Mouse (Mus musculus): ENCODE measurements at regions not wholly inside any gene's neighbourhood (a gene's known extent, or its start where the extent isn't known, plus 50 kb on each side); places are given as distances from the start of the nearest gene placed in this dataset.

DNA sequence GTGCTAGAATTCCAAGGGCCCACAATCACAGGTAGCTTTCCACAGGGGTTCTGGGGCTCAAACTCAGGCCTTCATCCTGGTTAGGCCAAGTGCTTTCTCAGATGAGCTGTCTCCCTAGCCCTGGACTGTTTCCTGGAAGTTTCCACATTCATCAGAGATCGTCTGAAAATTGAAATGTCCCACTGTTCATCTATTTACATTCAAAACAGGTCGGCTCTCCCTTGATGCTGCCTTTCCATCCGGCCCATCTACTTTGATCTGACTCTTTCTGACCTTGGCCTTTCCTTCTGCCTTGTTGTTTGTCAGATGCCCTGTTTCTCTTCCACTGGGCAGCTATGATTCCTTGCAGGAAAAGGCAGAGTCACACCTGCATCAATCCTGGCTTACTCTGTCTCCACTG, 150.2 kb upstream of the Nr2f2 start:
- no peak for ATAC-seq (replicated peaks; ENCODE audit: low FRiP score, low TSS enrichment, poor library complexity, severe bottlenecking)

DNA sequence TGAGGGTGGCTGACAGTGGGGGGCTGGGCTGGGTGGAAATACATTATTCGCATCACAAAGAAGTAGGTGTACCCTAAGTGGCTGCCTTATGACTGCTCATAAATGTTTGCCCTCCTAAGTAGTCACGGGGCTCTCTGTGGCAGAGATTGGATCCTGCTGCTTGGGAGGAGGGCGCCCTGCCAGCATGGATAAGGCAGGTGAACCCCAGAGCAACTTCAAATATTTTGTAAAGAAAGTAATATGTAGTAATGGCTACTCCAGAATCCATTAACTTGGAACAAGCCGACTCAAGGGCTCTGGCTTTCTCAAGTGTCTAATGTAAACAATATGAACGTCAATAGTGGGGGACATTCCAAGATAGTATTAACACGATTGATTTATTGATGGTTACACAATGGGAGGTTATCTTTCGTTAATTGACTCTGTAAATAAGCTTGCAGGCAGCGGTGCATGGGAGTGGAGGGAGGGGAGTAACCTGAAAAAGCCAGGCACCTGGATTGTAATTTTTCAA, 148.9 kb upstream of the Nr2f2 start:
- ATAC-seq (replicated peaks; ENCODE audit: low FRiP score, low TSS enrichment, poor library complexity, severe bottlenecking), result no peak

- no peak for ATAC-seq (replicated peaks; ENCODE audit: low FRiP score, low TSS enrichment, poor library complexity, severe bottlenecking)
Measured at GRCm38 (mm10) chr7:70514666-70515065, 148.1 kb upstream of the Nr2f2 start.

DNA sequence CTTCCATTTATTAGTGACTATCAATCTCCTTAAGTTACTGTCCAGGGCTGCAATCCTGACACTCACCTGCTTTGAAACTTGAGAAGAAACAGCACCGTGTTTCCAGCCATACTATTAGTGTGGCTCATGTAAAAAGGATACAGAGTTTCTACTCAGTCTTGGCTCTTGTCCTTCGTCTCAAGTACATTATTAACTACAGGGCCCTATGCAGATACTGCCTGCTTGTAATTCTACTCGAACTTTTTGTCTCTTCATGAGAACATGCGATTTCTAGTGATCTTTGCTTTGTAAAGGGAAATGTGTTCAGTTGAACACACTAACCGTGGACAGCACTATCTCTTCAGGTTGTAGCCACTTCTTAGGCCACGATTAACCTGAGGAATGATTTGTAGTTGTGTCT, 145.8 kb upstream of the Nr2f2 start:
- ATAC-seq (replicated peaks; ENCODE audit: low FRiP score, low TSS enrichment, poor library complexity, severe bottlenecking), result no peak

GRCm38 (mm10) chr7:70505671-70506181, 139.2 kb upstream of the Nr2f2 start:
- ATAC-seq (replicated peaks; ENCODE audit: low FRiP score, low TSS enrichment, poor library complexity, severe bottlenecking), result no peak

- ATAC-seq (replicated peaks; ENCODE audit: low FRiP score, low TSS enrichment, poor library complexity, severe bottlenecking), result no peak
Measured at GRCm38 (mm10) chr7:70501821-70502220, 135.3 kb upstream of the Nr2f2 start.

DNA sequence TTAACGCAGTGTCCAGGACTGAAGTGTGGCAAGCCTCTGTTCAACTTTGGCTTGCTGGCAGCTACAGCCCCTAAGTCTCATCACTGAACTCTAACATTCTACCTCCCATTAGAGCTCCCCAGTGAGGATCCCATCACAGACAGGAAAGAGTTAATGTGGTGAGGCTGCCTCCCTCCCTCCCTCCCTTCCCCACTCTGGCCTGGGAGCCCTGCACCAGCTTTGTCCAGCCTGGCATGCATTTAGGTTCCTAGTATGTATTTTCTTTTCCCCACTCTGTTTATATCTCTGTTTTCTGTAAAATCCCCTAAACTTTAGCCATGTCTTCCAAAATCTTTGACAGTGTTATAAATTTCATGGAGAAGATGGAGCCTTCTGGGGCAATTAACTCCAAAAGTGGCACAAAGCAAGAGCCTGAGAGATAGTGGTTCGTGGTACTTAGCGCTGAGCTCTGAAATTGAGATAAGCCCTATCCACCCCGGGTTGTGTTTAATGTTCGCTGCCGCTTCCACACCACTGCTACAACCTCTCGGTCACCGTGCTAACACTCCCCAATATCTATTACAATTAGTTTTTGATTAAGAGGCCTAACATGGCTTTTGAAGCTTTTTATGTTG, 130.1 kb upstream of the Nr2f2 start:
- ATAC-seq (replicated peaks; ENCODE audit: low FRiP score, low TSS enrichment, poor library complexity, severe bottlenecking), result no peak

- no peak for ATAC-seq (replicated peaks; ENCODE audit: low FRiP score, low TSS enrichment, poor library complexity, severe bottlenecking)
Measured at GRCm38 (mm10) chr7:70484201-70484600, 117.7 kb upstream of the Nr2f2 start.

DNA sequence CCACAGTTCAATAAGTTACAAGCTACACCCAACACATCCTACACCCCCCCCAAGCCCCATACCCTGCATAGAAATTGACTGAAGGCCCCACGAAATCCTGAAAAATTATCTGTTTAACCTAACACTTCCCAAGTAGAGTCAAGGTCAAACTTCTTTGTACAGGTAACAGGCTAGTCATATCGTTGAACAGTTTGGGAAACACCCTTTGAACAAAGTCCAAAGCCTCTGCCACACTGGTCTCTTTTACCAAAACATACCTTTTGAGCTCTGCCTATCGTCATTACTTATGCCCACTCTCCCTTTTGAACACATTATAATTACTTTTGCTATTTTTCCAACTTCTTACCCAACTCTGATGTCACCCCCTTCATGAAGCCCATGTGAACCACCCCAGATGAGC, 117.0 kb upstream of the Nr2f2 start:
- ATAC-seq (replicated peaks; ENCODE audit: low FRiP score, low TSS enrichment, poor library complexity, severe bottlenecking), result no peak

GRCm38 (mm10) chr7:70481880-70482279, 115.3 kb upstream of the Nr2f2 start:
- no peak for ATAC-seq (replicated peaks; ENCODE audit: low FRiP score, low TSS enrichment, poor library complexity, severe bottlenecking)

DNA sequence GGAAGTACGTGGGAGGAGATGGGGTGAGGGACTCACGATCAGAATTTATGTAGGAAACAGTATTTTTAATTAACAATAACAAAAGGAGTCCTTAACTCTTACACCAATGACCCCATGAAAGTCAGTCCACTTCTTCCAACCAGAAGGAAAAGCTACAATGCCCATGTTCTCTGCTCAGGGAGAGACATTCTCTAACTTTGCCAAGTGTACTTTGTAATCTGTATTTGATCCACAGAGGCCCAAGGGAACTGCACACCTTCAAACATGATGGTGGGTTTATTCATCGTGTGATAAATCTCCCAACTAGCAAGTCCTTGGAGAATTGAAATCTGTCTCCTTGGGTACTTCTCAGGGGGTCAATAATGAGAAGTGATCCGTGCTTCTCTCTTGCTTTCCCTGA, 106.3 kb upstream of the Nr2f2 start:
- no peak for ATAC-seq (replicated peaks; ENCODE audit: low FRiP score, low TSS enrichment, poor library complexity, severe bottlenecking)

- ATAC-seq (replicated peaks; ENCODE audit: low FRiP score, low TSS enrichment, poor library complexity, severe bottlenecking), result no peak
Measured at GRCm38 (mm10) chr7:70470557-70470956, 104.0 kb upstream of the Nr2f2 start.

- ATAC-seq (replicated peaks; ENCODE audit: low FRiP score, low TSS enrichment, poor library complexity, severe bottlenecking), result no peak
Measured at GRCm38 (mm10) chr7:70462131-70462530, 95.6 kb upstream of the Nr2f2 start.

DNA sequence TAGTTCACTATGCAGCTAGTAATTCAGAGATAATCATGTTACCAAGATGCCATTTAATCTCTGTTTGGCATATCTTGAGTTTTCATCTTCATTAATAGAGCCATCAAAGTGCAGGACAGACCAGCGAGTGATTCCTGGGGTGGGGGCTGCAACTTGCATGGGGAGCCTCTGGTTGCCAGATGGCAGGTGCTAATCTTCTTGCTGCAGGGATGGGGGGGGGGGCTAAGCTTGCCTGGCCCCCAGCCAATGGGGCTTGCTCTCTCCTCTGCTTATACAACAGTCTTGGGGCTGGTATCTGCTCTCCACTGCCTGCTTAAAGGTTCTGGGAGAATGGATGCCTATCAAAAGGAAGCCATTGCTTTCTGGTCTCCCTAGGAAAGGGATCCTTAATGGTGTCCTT, 88.0 kb upstream of the Nr2f2 start:
- ATAC-seq (replicated peaks; ENCODE audit: low FRiP score, low TSS enrichment, poor library complexity, severe bottlenecking), result no peak

GRCm38 (mm10) chr7:70452816-70453215, 86.3 kb upstream of the Nr2f2 start:
- ATAC-seq (replicated peaks; ENCODE audit: low FRiP score, low TSS enrichment, poor library complexity, severe bottlenecking), result no peak

DNA sequence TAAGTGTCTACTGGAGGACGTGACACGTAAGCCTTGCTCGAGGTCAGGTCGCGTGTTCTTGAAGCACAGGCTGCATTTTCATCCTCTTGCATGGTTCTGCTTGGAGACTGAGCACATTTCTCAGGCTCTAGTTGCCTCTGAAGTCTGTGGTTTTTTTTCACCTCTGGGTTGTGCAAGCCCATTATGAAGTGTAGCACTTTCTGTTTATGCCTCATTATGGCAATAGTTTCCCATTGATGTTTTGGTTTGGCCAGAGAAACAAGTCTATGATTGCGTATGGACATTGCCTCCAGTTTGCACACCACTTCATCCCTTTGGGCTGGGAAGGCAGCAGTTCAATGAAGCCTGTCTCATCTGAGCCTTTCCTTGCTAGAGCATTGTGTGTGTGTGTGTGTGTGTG, 72.4 kb upstream of the Nr2f2 start:
- no peak for ATAC-seq (replicated peaks; ENCODE audit: low FRiP score, low TSS enrichment, poor library complexity, severe bottlenecking)

- no peak for ATAC-seq (replicated peaks; ENCODE audit: low FRiP score, low TSS enrichment, poor library complexity, severe bottlenecking)
Measured at GRCm38 (mm10) chr7:70433838-70434237, 67.3 kb upstream of the Nr2f2 start.

GRCm38 (mm10) chr7:70433358-70433757, 66.8 kb upstream of the Nr2f2 start:
- no peak for ATAC-seq (replicated peaks; ENCODE audit: low FRiP score, low TSS enrichment, poor library complexity, severe bottlenecking)

DNA sequence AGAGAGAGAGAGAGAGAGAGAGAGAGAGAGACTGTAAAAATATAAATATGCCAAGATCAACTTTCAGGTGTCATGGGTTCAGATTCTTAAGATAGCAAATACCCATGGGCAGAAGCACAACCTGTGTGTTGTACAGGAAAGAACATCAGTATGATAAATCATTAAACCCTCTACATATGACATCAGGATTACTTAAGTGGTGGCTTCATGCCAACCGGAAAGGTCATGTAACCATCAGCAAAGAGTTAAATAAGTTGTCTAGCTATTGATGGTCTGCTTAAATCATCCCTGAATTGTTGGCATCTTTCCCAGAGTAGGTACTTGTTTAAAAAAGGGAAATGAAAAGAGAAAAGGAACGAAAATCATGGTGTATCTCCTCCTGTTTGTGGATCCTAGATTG, 65.2 kb upstream of the Nr2f2 start:
- ATAC-seq (replicated peaks; ENCODE audit: low FRiP score, low TSS enrichment, poor library complexity, severe bottlenecking), result no peak

DNA sequence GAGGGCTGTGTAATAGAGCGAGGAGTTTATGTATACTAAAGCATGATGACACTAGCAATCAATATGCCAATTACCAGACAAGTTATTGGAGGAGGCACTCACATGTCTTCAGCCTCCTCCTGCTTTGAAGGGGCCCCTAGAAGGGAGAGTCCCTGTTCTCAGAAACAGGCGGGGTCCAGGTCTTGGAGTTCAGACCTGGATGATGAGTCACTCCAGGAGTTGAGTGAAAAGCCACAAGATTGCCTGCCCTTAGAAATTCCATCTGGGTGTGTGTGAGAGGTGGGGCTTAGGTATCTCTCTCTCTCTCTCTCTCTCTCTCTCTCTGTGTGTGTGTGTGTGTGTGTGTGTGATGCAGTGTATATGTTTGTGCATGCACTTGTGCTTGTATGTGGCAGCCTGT, 62.8 kb upstream of the Nr2f2 start:
- ATAC-seq (replicated peaks; ENCODE audit: low FRiP score, low TSS enrichment, poor library complexity, severe bottlenecking), result no peak

DNA sequence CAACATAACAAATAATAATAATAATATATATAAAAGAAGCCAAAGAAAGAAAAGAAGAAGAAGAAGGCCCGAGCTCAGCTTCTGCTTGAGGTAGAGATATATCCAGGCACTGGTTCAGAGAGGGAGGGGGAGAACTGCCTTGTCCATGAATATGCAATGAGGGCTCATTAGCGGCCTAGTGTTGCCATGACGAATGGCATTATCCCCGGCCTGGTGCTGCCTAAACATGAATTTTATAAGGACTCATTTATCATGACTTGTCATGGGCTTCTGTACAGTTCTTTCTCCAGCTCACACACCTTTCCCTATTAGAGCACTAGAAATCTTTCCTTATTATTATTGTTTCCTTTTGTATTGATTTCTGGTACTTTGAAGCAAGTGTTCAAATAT, 57.7 kb upstream of the Nr2f2 start:
- ATAC-seq (replicated peaks; ENCODE audit: low FRiP score, low TSS enrichment, poor library complexity, severe bottlenecking), result no peak
